Mouse (Mus musculus) liver, embryonic 14.5 days (tissue): ENCODE data around the gene Fam120c.

ENCODE experiments used
- CTCF ChIP-seq: IDR thresholded peaks from 2 replicates; pipeline ENCODE4 v1.5.1; 2016; ENCODE audit warnings: antibody characterized with exemption, low read depth, control low read depth
- EP300 ChIP-seq: IDR thresholded peaks from 2 replicates; pipeline ENCODE4 v1.6.1; 2016; ENCODE audit warnings: antibody characterized with exemption, low read depth

DNA sequence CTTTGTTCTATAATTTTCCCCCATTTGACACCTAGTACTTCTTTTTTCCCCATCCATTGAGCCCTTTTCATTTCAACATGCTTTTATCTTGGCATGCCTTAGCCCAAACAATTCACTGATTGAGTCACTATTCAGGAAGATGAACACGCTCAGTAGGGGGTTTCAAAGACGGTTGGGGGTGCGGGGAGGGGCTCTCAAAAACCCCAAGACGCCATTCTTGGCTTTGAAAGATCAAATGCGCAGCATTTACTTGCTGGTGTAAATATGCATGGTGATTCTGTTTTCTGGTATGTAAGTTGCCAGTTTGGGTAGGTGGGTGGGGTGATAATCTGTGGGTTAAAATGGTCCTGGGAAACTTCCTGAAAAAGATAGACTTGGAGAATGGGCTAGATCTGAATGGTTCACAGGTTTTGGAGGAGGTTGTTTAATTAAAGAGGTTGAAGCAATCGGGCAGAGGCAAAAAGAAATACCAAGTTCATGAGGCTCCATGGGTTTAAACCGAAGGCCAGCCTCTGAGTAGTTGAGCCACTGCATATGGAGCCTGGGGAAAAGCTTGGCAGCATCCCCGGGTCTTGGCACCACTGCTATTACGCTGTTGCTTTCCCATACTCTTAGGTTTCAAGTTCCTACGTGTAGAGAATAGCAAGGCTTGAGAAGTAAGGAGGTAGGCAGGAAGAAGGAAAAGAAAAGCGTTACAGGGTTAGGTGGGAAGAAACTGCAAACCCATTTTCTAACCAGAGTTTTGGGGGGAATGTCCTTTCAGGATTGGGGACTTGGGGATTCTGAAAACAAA, 1.6 kb downstream of the Fam120c start:
- no peak for TF ChIP-seq CTCF
- no peak for TF ChIP-seq EP300
